Mouse (Mus musculus): ENCODE data around the gene Alpl. TPM values are rescaled to one million over a fixed set of nuclear protein-coding genes. Genes with fewer than 3 reads are reported as not detected.

Gene Alpl
- polyA plus RNA-seq, 1 experiment from 2014 or later = 20.3 TPM

DNA sequence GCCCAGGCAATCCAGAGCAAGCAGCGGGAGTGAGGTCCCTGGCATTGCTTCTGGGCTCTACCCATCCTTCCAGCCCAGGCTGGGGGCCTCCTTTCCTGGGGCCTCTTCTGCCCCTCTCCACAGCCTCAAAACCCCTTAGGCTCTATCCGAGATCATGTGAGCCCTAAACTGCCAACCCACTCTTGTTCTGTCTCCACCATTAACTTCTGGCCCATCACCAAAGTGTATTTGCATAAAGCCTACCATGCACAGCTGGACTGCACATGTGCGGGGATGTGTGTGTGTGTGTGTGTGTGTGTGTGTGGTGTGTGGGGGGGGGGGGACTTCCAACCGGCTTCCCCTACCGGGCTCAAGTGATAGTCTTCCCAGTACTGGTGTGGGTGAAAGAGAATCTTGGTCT, 22.2 kb downstream of the Alpl start:
- Histone ChIP-seq H3K36me3 (replicated peaks) (no peaks in the 10 kb centered on the region), H3K27ac (peak overlapping the region; percentile 8; the same call in 1 of the 2 replicates), H3K4me3 (no peak overlapping the region), H3K27me3 (ENCODE audit: poor library complexity, severe bottlenecking) (no peaks in the 10 kb centered on the region), H3K9me3 (no peaks in the 10 kb centered on the region), H3K4me1 (peaks cover 39% of the 10 kb centered on the region)
- WGBS = 66% methylated on average over 5 of the region's 5 CpGs
- no peak for DNase-seq (ENCODE audit: extremely low spot score, low spot score)

DNA sequence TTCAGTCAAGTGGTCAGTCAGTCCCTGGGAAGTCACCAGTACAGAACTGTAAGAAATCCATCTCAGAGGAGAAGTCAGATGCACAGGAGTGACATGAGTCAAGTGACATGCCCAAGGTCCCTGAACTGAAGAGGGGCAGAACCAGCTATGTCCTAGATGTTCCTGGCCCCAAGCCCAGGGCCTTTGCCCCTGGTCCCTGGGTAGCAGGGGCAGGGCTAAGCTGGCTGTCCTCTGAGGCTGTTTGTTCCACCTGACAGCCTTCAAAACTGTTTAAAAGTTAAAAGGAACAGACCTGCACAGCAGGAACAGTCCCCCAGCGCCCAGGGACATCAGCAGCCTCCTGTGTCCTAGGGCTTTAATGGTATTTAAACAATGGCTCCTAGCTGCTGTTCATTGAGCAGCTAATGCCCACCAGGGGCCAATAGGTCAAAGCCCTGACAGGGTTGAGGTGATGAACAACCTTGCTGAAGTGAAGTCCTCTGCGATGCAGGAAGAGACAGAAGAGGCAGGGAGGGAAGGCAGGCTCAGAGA, 22.8 kb downstream of the Alpl start:
- H3K27ac ChIP-seq = peak overlapping the region; percentile 8; the same call in 1 of the 2 replicates
- no peaks in the 10 kb centered on the region for H3K9me3 ChIP-seq
- no peaks in the 10 kb centered on the region for H3K36me3 ChIP-seq (replicated peaks)
- peaks cover 45% of the 10 kb centered on the region for H3K4me1 ChIP-seq
- no peaks in the 10 kb centered on the region for H3K27me3 ChIP-seq (ENCODE audit: poor library complexity, severe bottlenecking)
- 6% methylated on average over 2 of the region's 2 CpGs for WGBS
- no peak overlapping the region for H3K4me3 ChIP-seq
- no peak for DNase-seq (ENCODE audit: extremely low spot score, low spot score)

DNA sequence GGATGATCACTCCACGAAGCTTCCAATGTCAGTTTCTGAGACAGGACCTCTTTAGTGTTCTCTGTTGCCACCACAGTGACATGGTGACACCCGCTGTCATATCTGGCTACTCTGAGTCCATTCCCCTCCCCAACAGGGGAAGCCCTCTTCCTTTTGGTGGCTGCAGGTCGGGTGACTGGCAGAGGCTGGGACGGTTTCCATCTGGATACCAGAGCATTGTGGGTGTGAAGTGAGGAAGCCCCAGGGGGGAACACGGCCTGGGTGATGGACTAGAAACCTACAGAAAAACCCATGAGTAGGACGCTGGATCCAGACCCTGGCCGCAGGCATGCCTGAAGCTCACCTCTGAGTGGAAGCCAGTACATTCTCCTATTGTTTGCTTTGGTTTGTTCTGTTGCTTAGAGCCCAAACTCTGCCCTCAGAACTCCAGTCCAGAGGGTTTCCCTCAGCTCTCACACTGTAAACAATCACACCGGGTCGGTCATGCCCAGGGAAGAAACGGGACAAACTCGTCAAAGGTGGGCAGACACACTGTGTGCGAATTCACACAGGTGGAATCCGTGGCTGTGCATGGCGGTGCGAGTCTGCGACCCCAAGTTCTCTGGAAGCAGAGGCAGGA, 23.6 kb downstream of the Alpl start:
- no peak overlapping the region for H3K27ac ChIP-seq
- H3K27me3 ChIP-seq (ENCODE audit: poor library complexity, severe bottlenecking) = no peaks in the 10 kb centered on the region
- no peaks in the 10 kb centered on the region for H3K36me3 ChIP-seq (replicated peaks)
- H3K9me3 ChIP-seq = no peaks in the 10 kb centered on the region
- no peak overlapping the region for H3K4me3 ChIP-seq
- no peak for DNase-seq (ENCODE audit: extremely low spot score, low spot score)
- H3K4me1 ChIP-seq = peaks cover 49% of the 10 kb centered on the region
- 90% methylated on average over 16 of the region's 16 CpGs for WGBS

DNA sequence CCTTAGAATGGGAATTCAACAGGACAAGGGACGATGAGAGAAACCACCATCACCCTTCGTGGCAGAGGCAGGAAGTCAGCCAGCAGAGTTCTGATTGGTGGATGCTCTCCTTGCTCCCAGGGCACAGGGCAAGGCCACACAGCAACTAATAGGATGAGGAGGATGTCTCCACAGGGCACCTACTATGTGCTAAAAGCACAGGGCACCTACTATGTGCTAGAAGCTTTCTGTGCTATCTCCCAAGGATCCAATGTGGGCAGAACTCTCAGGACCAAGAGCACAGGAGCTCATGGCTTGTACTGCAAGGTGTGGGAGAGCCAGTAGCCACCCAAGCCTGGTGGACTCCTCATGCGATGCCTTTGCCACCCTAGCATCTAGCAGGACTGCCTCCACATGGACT, 24.4 kb downstream of the Alpl start:
- no peak overlapping the region for H3K4me3 ChIP-seq
- no peaks in the 10 kb centered on the region for H3K36me3 ChIP-seq (replicated peaks)
- H3K9me3 ChIP-seq = no peaks in the 10 kb centered on the region
- H3K4me1 ChIP-seq = peaks cover 54% of the 10 kb centered on the region
- H3K27ac ChIP-seq = no peak overlapping the region
- WGBS = 83% methylated on average over 3 of the region's 3 CpGs
- DNase-seq (ENCODE audit: extremely low spot score, low spot score) = no peak
- no peaks in the 10 kb centered on the region for H3K27me3 ChIP-seq (ENCODE audit: poor library complexity, severe bottlenecking)

DNA sequence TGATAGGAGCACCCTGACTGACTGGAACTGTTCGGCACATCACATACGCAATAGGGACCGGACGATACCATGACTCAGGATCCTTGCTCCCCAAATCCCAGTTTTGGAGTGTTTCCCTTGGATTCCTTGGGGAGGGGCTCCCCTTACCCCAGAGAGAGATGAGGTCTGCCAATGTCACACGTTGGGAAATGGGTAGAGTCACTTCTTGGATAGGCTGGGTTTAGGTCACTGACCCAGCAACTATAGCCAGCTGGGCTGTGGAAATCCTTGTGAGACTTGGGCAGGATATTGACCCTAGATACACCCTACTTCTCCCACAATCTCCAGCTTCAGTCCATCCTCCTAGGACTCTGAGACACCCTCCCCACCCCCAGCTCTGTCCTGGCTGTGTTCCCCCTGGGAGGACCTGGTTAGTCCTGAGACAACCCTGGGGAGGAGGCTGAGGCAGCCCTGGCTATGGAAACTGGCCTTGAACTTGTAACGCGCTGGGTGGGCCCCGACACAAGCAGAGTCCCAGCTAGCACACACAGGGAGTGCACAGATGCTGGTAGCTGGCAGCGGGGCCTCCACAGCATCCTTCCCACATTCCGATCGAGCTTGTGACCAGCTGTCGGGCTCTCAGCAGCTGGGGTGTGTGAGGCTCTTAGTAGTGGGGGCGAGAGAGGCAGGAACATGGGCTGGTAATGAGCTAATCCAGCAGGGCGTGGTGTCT, 25.1 kb downstream of the Alpl start:
- no peaks in the 10 kb centered on the region for H3K36me3 ChIP-seq (replicated peaks)
- H3K4me3 ChIP-seq = no peak overlapping the region
- H3K4me1 ChIP-seq = peaks cover 61% of the 10 kb centered on the region
- H3K27ac ChIP-seq = peak overlapping the region; percentile 48; the same call in 1 of the 2 replicates
- H3K9me3 ChIP-seq = no peaks in the 10 kb centered on the region
- DNase-seq (ENCODE audit: extremely low spot score, low spot score) = no peak
- WGBS = 75% methylated on average over 14 of the region's 14 CpGs
- H3K27me3 ChIP-seq (ENCODE audit: poor library complexity, severe bottlenecking) = no peaks in the 10 kb centered on the region

DNA sequence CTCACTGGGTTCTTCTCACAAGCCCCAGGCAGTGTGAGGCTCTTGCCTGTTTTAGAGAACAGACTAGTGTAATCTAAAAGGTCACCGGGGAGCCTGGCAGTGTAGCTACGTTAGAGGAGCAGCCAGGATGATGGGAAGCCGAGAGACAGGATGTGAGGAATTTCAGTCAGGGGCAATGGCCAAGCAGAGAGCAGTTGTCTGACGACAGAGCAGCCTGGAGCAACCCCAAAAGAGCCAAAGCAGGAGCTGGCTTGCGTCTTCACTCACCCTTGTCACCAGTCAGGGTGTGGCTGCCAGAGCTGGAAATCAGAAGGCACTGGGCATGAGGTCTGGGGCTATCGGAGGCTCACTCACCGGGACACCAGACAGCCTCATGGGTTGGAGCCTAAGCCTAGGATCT, 26.5 kb downstream of the Alpl start:
- Histone ChIP-seq H3K9me3 (no peaks in the 10 kb centered on the region), H3K27me3 (ENCODE audit: poor library complexity, severe bottlenecking) (no peaks in the 10 kb centered on the region), H3K36me3 (replicated peaks) (no peaks in the 10 kb centered on the region), H3K4me3 (no peak overlapping the region), H3K4me1 (peaks cover 75% of the 10 kb centered on the region), H3K27ac (peak overlapping the region; percentile 48; the same call in 1 of the 2 replicates)
- 63% methylated on average over 7 of the region's 7 CpGs for WGBS
- DNase-seq (ENCODE audit: extremely low spot score, low spot score) = no peak

DNA sequence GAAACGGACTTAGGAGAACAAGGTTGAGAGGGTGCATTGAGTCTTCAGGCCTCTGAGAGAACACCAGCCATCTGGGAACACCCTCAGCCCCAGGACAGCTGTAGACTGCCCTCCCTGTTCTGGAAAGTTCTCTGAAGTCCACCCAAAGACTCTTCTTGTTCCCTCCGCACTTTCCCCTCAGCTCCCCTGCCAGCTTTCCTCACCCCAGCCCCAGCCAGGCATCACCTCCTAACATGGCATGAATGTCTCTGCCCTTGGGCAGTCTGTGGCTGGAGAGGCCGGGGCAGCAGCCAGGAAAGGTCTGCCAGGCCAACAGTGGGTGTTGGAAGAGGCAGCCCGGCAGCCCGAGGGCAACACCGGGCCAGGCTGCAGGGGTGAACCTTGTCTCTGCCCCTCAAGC, 27.4 kb downstream of the Alpl start:
- no peak for DNase-seq (ENCODE audit: extremely low spot score, low spot score)
- H3K4me3 ChIP-seq = no peak overlapping the region
- H3K4me1 ChIP-seq = peaks cover 77% of the 10 kb centered on the region
- no peaks in the 10 kb centered on the region for H3K9me3 ChIP-seq
- H3K27me3 ChIP-seq (ENCODE audit: poor library complexity, severe bottlenecking) = no peaks in the 10 kb centered on the region
- H3K27ac ChIP-seq = peak overlapping the region; percentile 56
- H3K36me3 ChIP-seq (replicated peaks) = no peaks in the 10 kb centered on the region
- 81% methylated on average over 6 of the region's 6 CpGs for WGBS

DNA sequence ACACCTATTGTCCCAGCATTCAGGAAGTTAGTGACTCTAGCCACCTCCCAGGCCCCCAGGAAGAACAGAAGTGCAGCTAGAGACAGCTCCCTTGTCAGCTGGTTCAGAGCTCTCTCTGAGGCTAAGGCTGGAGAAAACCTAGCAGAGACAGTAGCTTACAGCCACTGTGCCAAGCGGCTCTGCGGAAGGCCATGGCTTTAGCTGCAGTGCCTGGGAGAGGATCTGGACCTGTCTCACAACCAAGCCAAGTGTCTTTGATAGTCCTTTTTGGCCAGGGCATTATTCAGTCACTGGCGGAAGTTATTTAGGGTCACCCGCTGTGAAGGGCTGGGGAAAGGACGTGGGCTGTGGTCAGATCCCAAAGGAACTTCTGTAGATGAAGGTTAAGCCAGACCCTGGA, 27.8 kb downstream of the Alpl start:
- peak overlapping the region; percentile 56 for H3K27ac ChIP-seq
- H3K4me3 ChIP-seq = no peak overlapping the region
- H3K27me3 ChIP-seq (ENCODE audit: poor library complexity, severe bottlenecking) = no peaks in the 10 kb centered on the region
- H3K9me3 ChIP-seq = no peaks in the 10 kb centered on the region
- H3K36me3 ChIP-seq (replicated peaks) = no peaks in the 10 kb centered on the region
- no peak for DNase-seq (ENCODE audit: extremely low spot score, low spot score)
- peaks cover 74% of the 10 kb centered on the region for H3K4me1 ChIP-seq
- WGBS = 71% methylated on average over 5 of the region's 5 CpGs

DNA sequence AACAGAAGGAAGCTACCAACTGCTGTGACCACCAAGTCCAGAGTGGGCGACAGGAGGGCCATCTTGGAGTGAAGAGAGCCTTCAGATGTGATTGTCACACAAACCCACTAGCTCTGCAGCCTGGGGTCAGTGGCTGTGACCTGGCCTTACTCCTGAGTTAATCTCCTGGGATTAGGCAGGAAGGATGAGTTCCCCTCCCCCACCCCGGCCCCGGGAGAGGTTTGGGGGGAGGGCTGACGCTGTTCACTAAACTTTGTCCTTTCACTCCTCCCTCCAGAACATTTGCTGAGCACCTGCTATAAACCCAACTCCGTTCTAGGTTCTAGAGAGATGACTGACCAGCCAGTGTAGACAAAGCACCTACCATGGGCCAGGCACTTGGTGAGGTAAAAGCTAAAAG, 29.8 kb downstream of the Alpl start:
- Histone ChIP-seq H3K27ac (peak overlapping the region; percentile 86), H3K36me3 (replicated peaks) (no peaks in the 10 kb centered on the region), H3K9me3 (no peaks in the 10 kb centered on the region), H3K4me1 (peaks cover 68% of the 10 kb centered on the region), H3K4me3 (no peak overlapping the region), H3K27me3 (ENCODE audit: poor library complexity, severe bottlenecking) (no peaks in the 10 kb centered on the region)
- no peak for DNase-seq (ENCODE audit: extremely low spot score, low spot score)
- 20% methylated on average over 5 of the region's 5 CpGs for WGBS

DNA sequence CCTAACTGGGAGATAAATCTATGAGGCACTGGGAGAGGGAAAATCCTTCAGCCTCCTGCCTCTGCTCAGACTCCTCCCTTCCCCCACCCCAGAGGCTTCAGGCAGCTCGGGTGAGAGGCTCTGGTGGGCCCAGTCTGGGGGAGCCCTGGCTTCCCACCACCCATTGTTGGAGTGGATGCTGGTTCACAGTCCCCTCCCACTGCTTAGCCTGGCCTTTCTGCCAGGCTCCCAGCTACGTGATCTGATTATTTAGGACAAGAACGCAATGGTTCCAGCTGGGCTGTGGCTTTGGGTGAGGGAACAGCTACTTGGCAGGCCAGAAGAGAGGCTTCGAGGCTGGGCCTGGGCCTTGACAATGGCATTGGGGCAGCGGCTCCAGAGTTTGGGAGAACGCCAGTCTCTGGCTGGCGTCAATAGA, 30.6 kb downstream of the Alpl start:
- H3K4me1 ChIP-seq = peaks cover 62% of the 10 kb centered on the region
- 32% methylated on average over 7 of the region's 7 CpGs for WGBS

DNA sequence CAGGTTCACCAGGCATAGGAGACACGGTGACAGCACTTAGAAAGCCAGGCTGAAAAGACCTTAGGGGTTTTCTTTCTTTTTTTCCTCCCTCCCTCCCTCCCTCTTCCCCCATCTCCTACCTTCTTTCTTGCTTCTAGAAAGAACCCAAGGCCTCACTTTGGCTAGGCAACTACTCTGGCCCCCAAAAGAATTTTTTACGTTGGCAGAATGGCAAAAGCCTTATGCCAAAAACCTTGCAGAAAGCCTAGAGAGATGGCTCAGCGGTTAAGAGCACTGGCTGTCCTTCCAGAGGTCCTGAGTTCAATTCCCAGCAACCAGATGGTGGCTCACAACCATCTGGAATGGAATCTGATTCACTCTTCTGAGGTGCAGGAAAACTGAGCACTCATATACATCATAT, 31.6 kb downstream of the Alpl start:
- 79% methylated on average over 3 of the region's 3 CpGs for WGBS
- no peaks in the 10 kb centered on the region for H3K27me3 ChIP-seq (ENCODE audit: poor library complexity, severe bottlenecking)

More for the DNA sequence above, 30.6 kb downstream of the Alpl start:
- Histone ChIP-seq H3K36me3 (replicated peaks) (no peaks in the 10 kb centered on the region), H3K27ac (peak overlapping the region; percentile 86), H3K9me3 (no peaks in the 10 kb centered on the region), H3K27me3 (ENCODE audit: poor library complexity, severe bottlenecking) (no peaks in the 10 kb centered on the region), H3K4me3 (no peak overlapping the region)
- peak; percentile 30 for DNase-seq (ENCODE audit: extremely low spot score, low spot score)

DNA sequence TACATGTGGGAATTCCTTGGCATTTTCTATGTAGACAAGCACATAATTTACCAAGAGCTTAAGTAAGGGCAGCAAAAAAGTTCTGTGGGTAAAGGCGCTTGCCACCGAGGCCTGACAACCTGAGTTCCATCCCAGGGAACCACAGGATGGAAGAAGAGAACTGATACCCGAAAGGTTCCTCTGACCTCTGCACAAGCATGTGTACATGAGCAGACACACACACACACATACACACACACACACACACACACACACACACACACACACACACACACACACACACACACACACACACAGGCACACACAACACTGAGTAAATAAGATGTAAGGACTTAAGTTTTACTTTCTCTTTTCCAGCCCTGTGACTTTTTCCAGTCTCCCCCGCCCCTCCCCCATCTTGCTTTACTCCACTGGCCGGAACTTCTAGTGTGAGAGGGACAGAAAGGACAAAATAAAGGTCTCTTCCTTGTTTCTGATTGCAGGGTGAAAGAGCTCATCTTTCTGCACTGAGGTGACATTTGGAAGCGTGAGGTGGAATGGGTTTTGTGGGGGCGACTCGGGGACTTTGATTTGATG, 32.2 kb downstream of the Alpl start:
- WGBS = 79% methylated on average over 8 of the region's 8 CpGs
- no peaks in the 10 kb centered on the region for H3K9me3 ChIP-seq
- H3K27me3 ChIP-seq (ENCODE audit: poor library complexity, severe bottlenecking) = no peaks in the 10 kb centered on the region
- H3K36me3 ChIP-seq (replicated peaks) = no peaks in the 10 kb centered on the region
- peak overlapping the region; percentile 48; the same call in 1 of the 2 replicates for H3K27ac ChIP-seq
- no peak overlapping the region for H3K4me3 ChIP-seq
- DNase-seq (ENCODE audit: extremely low spot score, low spot score) = no peak
- H3K4me1 ChIP-seq = peaks cover 55% of the 10 kb centered on the region

More for the DNA sequence above, 31.6 kb downstream of the Alpl start:
- Histone ChIP-seq H3K27ac (peak overlapping the region; percentile 86), H3K9me3 (no peaks in the 10 kb centered on the region), H3K4me3 (no peak overlapping the region), H3K4me1 (peaks cover 57% of the 10 kb centered on the region), H3K36me3 (replicated peaks) (no peaks in the 10 kb centered on the region)
- DNase-seq (ENCODE audit: extremely low spot score, low spot score) = no peak

DNA sequence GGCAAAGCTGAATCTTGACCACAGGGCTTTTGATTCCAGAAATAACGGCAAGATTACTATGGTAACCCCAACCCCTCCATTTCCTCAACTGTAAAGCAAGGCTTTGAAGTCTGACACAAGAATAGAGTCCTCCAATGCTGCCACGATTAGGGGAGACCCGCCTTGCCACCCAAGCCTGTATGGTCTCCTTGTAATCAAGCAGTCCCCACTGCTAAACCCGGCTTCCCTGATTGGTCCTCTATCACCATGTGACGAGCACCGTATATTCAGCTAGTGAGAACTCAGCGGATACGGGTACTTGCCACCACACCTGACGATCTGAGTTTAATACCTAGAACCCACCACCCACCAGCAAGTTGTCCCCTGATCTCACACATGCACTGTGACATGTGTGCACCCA, 33.3 kb downstream of the Alpl start:
- H3K27ac ChIP-seq = no peak overlapping the region

More for the DNA sequence above, 33.3 kb downstream of the Alpl start:
- H3K4me3 ChIP-seq = no peak overlapping the region
- H3K27me3 ChIP-seq (ENCODE audit: poor library complexity, severe bottlenecking) = no peaks in the 10 kb centered on the region
- H3K36me3 ChIP-seq (replicated peaks) = no peaks in the 10 kb centered on the region
- no peaks in the 10 kb centered on the region for H3K9me3 ChIP-seq
- peaks cover 53% of the 10 kb centered on the region for H3K4me1 ChIP-seq
- WGBS = 85% methylated on average over 9 of the region's 9 CpGs
- DNase-seq (ENCODE audit: extremely low spot score, low spot score) = no peak
